Mouse (Mus musculus): ENCODE data around the gene Tnfrsf12a. TPM values are rescaled to one million over a fixed set of nuclear protein-coding genes. Genes with fewer than 3 reads are reported as not detected.

The Tnfrsf12a gene
- polyA plus RNA-seq, 1 experiment from 2014 or later = 5.7 TPM

DNA sequence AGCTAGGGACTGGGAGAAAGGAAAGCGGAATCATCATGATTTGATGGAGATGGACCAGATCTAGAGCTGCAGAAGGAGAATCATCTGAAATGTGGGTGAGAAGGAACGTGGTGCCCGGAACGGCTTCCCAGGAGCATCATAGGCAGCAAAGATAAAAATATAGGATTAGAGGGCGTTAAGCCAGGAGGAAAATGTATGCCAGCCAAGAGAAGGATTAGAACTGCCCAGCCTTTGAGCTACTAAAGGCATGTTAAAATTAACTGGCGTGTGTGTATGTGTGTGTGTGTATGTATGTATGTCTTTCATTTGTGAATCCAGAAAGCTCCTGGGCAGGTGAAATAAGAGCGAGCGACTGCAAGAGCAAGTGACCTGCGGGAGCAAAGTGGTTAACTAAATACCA lies 26.0 kb upstream of the Tnfrsf12a start:
- Histone ChIP-seq H3K9me3 (no peaks in the 10 kb centered on the region), H3K27ac (no peak overlapping the region), H3K9ac (replicated peaks) (no peak overlapping the region), H3K4me2 (no peak overlapping the region), H3K4me1 (replicated peaks) (peaks cover 16% of the 10 kb centered on the region), H3K4me3 (replicated peaks) (no peak overlapping the region), H3K27me3 (peaks cover 44% of the 10 kb centered on the region), H3K36me3 (no peaks in the 10 kb centered on the region)
- WGBS = 83% methylated on average over 9 of the region's 9 CpGs
- no peak for ATAC-seq (ENCODE audit: insufficient number of reproducible peaks, insufficient read depth, low FRiP score, low TSS enrichment, low read depth)

DNA sequence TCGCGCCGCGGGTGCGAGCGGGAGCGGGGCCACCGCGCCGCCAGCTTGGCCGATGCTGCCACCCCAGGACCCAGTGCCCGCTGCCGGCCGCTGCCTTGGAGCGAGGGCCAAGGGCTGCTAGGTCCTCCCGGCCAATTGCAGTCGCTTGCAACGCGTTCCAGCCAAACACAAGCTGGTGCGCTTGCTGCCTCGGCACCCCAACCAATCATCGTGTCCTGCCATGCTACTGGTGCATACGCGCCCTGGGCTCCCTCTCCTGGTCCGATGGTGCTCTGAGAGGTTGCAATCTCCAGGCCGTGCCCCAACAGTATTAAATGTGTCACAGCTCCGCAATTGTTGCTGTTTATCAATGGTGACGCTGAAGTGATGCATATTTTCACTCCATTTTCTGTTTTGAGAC lies 22.8 kb upstream of the Tnfrsf12a start:
- Histone ChIP-seq H3K4me3 (replicated peaks) (peak overlapping the region; percentile 63), H3K4me1 (replicated peaks) (peaks cover 24% of the 10 kb centered on the region), H3K4me2 (peak overlapping the region; percentile 100), H3K9me3 (no peaks in the 10 kb centered on the region), H3K36me3 (no peaks in the 10 kb centered on the region), H3K27ac (no peak overlapping the region), H3K9ac (replicated peaks) (peak overlapping the region; percentile 58), H3K27me3 (peaks cover 43% of the 10 kb centered on the region)
- 0% methylated on average over 17 of the region's 28 CpGs for WGBS
- peak; percentile 81 for ATAC-seq (ENCODE audit: insufficient number of reproducible peaks, insufficient read depth, low FRiP score, low TSS enrichment, low read depth)

DNA sequence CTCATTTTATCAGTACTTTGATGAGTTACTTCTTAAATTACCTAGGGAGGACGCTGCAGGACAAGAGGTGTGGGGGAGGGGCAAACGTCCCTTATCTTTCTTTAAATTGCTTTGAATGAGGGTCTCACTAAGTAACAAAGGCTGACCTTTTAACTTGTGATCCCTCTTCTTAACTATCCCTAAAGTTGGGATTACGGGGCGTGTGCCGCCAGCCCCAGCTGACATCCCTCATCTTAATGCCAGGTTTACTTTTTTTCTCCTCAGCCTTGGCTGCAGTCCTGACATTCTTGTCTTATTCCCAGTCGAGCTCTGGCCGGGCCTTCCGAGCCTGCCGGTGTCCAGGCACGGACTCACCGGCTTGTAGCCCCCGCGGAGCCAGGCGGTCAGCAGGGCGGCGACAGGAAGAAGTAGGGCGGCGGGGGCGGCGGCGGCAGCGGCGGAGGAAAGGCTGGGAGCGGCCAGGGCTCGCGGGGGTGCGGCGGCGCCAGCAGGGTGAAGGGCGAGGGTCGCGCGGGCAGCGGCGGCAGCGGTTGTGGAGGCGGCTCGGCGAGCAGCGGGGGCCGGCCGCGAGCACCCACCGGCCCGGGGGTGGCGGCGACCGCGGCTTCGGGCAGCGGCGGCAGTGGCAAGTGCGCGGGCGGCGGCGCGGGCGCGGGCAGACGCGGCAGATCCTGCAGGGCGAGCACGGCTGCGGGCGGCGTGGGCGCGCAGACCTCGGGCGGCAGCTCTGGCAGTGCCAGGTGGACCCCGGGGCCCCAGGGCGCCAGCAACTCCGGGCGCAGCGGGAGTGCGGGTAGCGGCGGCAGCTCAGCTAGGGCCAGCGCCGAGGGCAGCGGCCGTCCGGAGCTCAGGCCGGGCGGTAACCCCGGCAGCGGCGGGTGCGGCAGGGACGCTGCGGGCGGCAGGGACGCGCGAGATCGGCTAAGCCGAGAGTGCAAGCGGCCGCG lies 22.1 kb upstream of the Tnfrsf12a start:
- peak overlapping the region; percentile 63 for H3K4me3 ChIP-seq (replicated peaks)
- H3K9ac ChIP-seq (replicated peaks) = peak overlapping the region; percentile 58
- H3K9me3 ChIP-seq = no peaks in the 10 kb centered on the region
- WGBS = under 1% methylated on average over 97 of the region's 101 CpGs
- H3K36me3 ChIP-seq = no peaks in the 10 kb centered on the region
- peak overlapping the region; percentile 100 for H3K4me2 ChIP-seq
- H3K4me1 ChIP-seq (replicated peaks) = peaks cover 27% of the 10 kb centered on the region
- H3K27ac ChIP-seq = no peak overlapping the region
- 0 out of 2 replicates have a peak, but pooled peaks have one; percentile 18 for ATAC-seq (ENCODE audit: insufficient number of reproducible peaks, insufficient read depth, low FRiP score, low TSS enrichment, low read depth)
- H3K27me3 ChIP-seq = peaks cover 43% of the 10 kb centered on the region

DNA sequence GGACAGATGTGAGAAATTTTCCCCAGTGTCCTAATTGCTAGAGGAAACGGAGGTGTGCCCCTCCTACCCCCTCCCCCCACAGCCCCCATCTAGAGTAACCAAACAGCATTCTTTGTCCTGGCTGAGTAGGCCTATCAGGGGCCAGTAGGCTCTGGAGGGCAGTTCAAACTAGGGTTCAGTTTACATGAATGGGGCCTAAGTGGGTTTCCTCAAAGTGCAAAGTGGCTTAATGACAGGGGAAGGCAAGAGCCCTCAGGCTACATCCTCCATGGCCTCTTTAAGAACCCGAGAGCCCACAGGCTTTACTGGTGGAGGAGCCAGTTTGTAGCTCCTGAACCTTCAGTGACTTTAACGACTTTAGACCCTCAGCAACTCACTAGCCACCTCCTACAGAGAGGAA lies 18.5 kb upstream of the Tnfrsf12a start:
- Histone ChIP-seq H3K27me3 (peaks cover 34% of the 10 kb centered on the region), H3K27ac (no peak overlapping the region), H3K9ac (replicated peaks) (no peak overlapping the region), H3K4me2 (no peak overlapping the region), H3K9me3 (no peaks in the 10 kb centered on the region), H3K4me3 (replicated peaks) (no peak overlapping the region), H3K36me3 (no peaks in the 10 kb centered on the region), H3K4me1 (replicated peaks) (peaks cover 27% of the 10 kb centered on the region)
- 11% methylated on average over 3 of the region's 3 CpGs for WGBS
- ATAC-seq (ENCODE audit: insufficient number of reproducible peaks, insufficient read depth, low FRiP score, low TSS enrichment, low read depth) = peak; percentile 69; the same call in 1 of the 2 replicates

DNA sequence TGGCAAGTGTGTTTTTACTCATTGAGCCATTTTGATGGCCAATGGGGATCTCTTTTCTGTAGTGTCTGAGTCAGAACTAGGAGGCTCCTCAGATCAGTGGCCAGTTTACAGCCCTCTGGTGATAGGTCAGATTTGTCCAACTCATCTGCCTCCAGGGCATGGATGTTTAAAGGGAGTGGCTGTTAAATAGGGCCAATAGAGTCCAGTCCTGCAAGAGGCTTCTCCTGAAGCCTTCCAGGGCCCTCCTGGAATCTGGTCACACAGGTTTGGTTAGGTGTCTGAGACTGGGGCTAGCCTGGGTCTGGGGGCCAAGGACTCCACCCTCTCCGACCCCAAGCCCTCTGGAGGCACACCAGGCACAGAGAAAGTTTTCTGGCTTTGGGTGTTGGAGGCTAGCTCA lies 17.2 kb upstream of the Tnfrsf12a start:
- Histone ChIP-seq H3K27me3 (peaks cover 20% of the 10 kb centered on the region), H3K27ac (no peak overlapping the region), H3K4me2 (no peak overlapping the region), H3K4me3 (replicated peaks) (no peak overlapping the region), H3K36me3 (no peaks in the 10 kb centered on the region), H3K9ac (replicated peaks) (no peak overlapping the region), H3K9me3 (no peaks in the 10 kb centered on the region), H3K4me1 (replicated peaks) (peaks cover 22% of the 10 kb centered on the region)
- 59% methylated on average over 1 of the region's 1 CpGs for WGBS
- no peak for ATAC-seq (ENCODE audit: insufficient number of reproducible peaks, insufficient read depth, low FRiP score, low TSS enrichment, low read depth)

DNA sequence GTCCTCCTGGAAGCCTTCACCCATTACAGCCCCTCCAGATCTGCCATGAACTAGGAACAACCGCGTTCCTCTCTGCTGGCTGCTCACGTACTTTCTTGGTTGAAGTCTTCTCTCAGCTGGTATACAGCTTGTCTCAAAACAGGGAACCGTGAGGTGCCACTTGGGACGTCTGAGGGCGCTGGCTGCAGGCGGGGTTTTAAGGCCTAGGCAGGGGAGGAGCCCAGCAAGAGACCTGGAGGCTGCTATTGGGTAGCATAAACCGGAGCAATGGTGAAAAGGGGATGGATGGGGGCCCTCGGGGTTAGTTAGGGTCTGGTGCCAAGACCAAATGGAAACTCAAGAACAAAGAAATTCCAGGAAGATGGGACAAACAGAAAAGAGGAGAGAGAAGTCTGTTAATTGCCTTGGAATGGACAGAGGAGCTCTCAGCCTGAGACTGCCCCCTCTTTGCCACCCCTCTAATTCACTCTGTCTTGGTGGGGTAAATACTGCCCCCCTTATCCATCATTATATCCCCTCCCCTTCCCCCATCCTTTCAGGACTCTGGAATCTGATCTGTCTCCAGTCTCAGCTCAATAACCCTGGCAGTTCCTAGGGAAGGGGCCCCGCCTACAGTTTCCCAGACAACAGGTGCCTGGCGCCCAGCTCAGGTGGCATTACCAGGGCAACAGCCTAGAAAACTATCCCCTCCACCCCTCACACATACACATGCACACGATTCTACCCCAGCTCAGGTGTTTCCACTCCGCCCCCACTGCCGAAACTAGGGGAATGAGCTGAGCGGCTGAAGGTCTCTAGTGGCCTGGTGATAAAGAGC lies 6.8 kb upstream of the Tnfrsf12a start, which contains the start of gene Cldn9:
Gene Cldn9 (minus strand): TSS at position 171 of the 817 bp plus-strand sequence.
- peak within 1 kb of the TSS; percentile 48 for H3K4me2 ChIP-seq
- peak; percentile 83 for ATAC-seq (ENCODE audit: insufficient number of reproducible peaks, insufficient read depth, low FRiP score, low TSS enrichment, low read depth)
- no peaks in the 10 kb centered on the region for H3K36me3 ChIP-seq
- 11% methylated on average over 15 of the region's 15 CpGs for WGBS
- H3K27me3 ChIP-seq = peaks cover 59% of the 10 kb centered on the region
- peaks cover 32% of the 10 kb centered on the region for H3K4me1 ChIP-seq (replicated peaks)
- H3K9ac ChIP-seq (replicated peaks) = peak within 1 kb of the TSS; percentile 50
- H3K27ac ChIP-seq = peak within 1 kb of the TSS; percentile 23; the same call in 1 of the 2 replicates
- no peaks in the 10 kb centered on the region for H3K9me3 ChIP-seq
- H3K4me3 ChIP-seq (replicated peaks) = peak within 1 kb of the TSS; percentile 28

DNA sequence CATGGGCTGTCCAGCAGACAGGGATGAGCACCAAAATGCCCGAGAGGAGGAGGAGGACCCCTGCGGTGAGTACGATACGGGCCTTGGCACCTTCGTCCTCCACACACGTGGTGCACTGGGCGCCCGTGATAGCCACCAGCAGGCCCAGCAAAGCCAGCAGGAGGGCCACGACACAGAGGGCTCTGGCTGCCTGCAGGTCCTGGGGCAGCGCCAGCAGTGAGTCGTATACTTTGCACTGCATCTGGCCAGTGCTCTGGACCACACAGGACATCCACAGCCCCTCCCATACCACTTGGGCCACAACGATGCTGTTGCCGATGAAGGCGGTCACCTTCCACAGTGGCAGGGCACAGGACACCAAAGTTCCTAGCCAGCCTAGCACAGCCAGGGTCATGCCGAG lies 6.0 kb upstream of the Tnfrsf12a start:
- peaks cover 68% of the 10 kb centered on the region for H3K27me3 ChIP-seq

DNA sequence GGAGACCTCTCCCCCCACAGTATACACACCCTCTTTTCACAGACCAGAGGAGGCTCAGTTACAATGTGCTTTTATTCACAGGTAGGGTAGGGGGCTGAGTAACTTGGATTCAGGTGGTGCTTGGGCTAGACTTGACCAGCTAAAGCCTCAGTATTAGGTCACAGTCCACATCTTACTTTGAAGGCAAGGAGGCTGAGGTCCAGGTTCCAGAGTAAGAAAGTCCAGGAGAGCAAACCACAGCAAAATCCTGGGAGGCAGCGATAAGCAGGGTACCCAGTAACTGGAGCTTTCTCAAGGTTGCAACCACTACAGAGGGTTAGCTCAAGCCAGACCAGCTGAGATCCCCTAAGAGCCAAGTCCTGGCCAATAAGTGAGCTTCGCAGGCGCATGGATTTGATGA lies 5.3 kb upstream of the Tnfrsf12a start:
- Histone ChIP-seq H3K4me2 (peak overlapping the region; percentile 48), H3K4me3 (replicated peaks) (peak overlapping the region; percentile 28), H3K9me3 (no peaks in the 10 kb centered on the region), H3K4me1 (replicated peaks) (peaks cover 34% of the 10 kb centered on the region), H3K36me3 (no peaks in the 10 kb centered on the region), H3K9ac (replicated peaks) (no peak overlapping the region), H3K27me3 (peaks cover 73% of the 10 kb centered on the region), H3K27ac (no peak overlapping the region)
- whole genome bisulfite sequencing = 62% methylated on average over 3 of the region's 3 CpGs
- no peak for ATAC-seq (ENCODE audit: insufficient number of reproducible peaks, insufficient read depth, low FRiP score, low TSS enrichment, low read depth)

More for the DNA sequence above, 6.0 kb upstream of the Tnfrsf12a start:
- WGBS = 12% methylated on average over 15 of the region's 15 CpGs
- H3K4me3 ChIP-seq (replicated peaks) = peak overlapping the region; percentile 28
- H3K9me3 ChIP-seq = no peaks in the 10 kb centered on the region
- ATAC-seq (ENCODE audit: insufficient number of reproducible peaks, insufficient read depth, low FRiP score, low TSS enrichment, low read depth) = 0 out of 2 replicates have a peak, but pooled peaks have one; percentile 5
- peak overlapping the region; percentile 50 for H3K9ac ChIP-seq (replicated peaks)
- peaks cover 34% of the 10 kb centered on the region for H3K4me1 ChIP-seq (replicated peaks)
- no peaks in the 10 kb centered on the region for H3K36me3 ChIP-seq
- H3K27ac ChIP-seq = no peak overlapping the region
- peak overlapping the region; percentile 48 for H3K4me2 ChIP-seq

DNA sequence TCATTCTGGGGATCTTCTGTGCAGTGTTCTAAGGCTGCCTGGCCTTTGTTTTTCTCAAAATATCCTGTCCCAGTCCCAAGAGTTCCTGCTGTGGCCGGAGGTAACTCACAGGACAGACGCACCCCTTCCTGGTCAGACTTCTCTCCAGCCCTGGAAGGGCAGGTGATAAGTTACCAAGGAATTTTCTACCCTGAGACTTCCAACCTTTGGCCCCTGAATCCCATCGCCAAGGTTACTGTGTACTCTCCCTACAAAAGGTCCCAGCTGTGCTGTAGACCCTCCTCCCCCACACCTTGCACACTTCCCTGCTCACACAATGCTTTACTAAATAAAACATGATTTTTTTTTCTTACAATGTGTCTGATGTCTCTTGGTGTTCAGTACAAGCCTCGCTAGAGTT lies 4.8 kb upstream of the Tnfrsf12a start:
- H3K4me2 ChIP-seq = 0 out of 2 replicates have a peak overlapping the region, but pooled peaks have one; percentile 48
- peaks cover 34% of the 10 kb centered on the region for H3K4me1 ChIP-seq (replicated peaks)
- H3K27ac ChIP-seq = no peak overlapping the region
- H3K27me3 ChIP-seq = peaks cover 73% of the 10 kb centered on the region
- no peaks in the 10 kb centered on the region for H3K36me3 ChIP-seq
- H3K9me3 ChIP-seq = no peaks in the 10 kb centered on the region
- no peak for ATAC-seq (ENCODE audit: insufficient number of reproducible peaks, insufficient read depth, low FRiP score, low TSS enrichment, low read depth)
- 64% methylated on average over 4 of the region's 4 CpGs for WGBS
- H3K9ac ChIP-seq (replicated peaks) = no peak overlapping the region
- H3K4me3 ChIP-seq (replicated peaks) = no peak overlapping the region

DNA sequence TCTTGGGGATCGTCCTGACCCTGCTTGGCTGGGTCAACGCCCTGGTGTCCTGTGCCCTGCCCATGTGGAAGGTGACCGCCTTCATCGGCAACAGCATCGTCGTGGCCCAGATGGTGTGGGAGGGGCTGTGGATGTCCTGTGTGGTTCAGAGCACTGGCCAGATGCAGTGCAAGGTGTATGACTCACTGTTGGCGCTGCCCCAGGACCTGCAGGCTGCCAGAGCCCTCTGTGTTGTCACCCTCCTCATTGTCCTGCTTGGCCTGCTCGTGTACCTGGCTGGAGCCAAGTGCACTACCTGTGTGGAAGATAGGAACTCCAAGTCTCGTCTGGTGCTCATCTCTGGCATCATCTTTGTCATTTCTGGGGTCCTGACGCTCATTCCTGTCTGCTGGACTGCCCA lies 3.8 kb upstream of the Tnfrsf12a start:
- no peaks in the 10 kb centered on the region for H3K36me3 ChIP-seq
- H3K4me1 ChIP-seq (replicated peaks) = peaks cover 42% of the 10 kb centered on the region
- no peak overlapping the region for H3K4me2 ChIP-seq
- H3K9ac ChIP-seq (replicated peaks) = no peak overlapping the region
- H3K27ac ChIP-seq = no peak overlapping the region
- no peak for ATAC-seq (ENCODE audit: insufficient number of reproducible peaks, insufficient read depth, low FRiP score, low TSS enrichment, low read depth)
- 65% methylated on average over 10 of the region's 10 CpGs for WGBS
- no peaks in the 10 kb centered on the region for H3K9me3 ChIP-seq
- H3K27me3 ChIP-seq = peaks cover 80% of the 10 kb centered on the region
- no peak overlapping the region for H3K4me3 ChIP-seq (replicated peaks)

DNA sequence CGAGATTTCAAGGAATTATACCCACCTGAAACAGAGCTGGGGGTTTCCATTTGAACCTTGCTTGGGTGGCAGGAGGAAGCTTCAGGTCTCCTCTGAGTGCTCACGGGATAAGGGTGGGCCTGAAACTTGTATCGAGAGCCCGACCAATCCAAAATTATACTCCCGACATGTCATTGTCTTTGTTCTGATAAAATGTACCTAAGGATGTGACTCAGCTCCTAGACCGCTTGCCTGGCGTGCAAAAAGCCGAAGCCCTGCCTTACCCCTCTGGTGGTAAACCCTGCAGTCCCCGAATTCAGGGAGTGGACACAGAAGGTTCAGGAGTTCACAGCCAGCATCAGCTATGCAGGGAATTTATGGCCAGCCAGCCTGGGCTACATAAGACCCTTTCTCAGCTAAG lies 3.1 kb upstream of the Tnfrsf12a start:
- Histone ChIP-seq H3K4me3 (replicated peaks) (no peak overlapping the region), H3K9me3 (no peaks in the 10 kb centered on the region), H3K27ac (no peak overlapping the region), H3K36me3 (no peaks in the 10 kb centered on the region), H3K9ac (replicated peaks) (no peak overlapping the region), H3K4me2 (0 out of 2 replicates have a peak overlapping the region, but pooled peaks have one; percentile 55), H3K27me3 (peaks cover 86% of the 10 kb centered on the region), H3K4me1 (replicated peaks) (peaks cover 49% of the 10 kb centered on the region)
- no peak for ATAC-seq (ENCODE audit: insufficient number of reproducible peaks, insufficient read depth, low FRiP score, low TSS enrichment, low read depth)
- 75% methylated on average over 9 of the region's 9 CpGs for WGBS
